Mouse (Mus musculus): ENCODE data around the gene Gm5678. TPM values are rescaled to one million over a fixed set of nuclear protein-coding genes. Genes with fewer than 3 reads are reported as not detected.

Gm5678 gene
- 0.30 TPM in 1 of 2 replicates, not detected in the other for polyA plus RNA-seq (2014; fragmentation: Nextera tagmentation; extraction: Ambion mirVana)

DNA sequence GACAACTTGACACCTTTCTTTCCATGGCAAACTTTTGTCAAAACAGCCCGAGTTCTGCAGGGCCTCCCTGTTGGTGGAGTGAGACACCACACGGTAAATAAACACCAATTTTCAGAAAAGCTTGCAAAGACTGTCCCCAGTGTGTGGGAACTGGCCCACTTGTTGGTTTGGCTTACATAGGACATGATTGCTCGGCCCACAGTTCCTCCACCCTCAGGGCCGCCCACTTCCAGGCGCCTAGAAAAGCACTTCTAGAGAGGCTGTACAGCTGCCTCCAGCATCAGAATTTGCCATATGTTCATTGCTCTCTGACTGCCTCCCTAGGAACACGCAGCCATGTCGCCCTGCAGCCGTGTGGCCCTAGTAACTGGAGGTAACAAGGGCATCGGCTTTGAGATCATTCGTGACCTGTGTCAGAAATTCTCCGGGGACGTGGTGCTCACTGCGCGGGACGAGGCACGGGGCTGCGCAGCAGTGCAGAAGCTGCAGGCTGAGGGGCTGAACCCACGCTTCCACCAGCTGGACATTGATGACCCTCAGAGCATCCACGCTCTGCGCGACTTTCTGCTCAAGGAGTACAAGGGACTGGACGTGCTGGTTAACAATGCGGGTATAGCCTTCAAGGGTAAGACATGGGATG lies at the start of gene Gm5678:
Gene Gm5678 (plus strand): TSS at position 337 of the 640 bp plus-strand sequence.
- no peak for ATAC-seq (ENCODE audit: low read depth)

DNA sequence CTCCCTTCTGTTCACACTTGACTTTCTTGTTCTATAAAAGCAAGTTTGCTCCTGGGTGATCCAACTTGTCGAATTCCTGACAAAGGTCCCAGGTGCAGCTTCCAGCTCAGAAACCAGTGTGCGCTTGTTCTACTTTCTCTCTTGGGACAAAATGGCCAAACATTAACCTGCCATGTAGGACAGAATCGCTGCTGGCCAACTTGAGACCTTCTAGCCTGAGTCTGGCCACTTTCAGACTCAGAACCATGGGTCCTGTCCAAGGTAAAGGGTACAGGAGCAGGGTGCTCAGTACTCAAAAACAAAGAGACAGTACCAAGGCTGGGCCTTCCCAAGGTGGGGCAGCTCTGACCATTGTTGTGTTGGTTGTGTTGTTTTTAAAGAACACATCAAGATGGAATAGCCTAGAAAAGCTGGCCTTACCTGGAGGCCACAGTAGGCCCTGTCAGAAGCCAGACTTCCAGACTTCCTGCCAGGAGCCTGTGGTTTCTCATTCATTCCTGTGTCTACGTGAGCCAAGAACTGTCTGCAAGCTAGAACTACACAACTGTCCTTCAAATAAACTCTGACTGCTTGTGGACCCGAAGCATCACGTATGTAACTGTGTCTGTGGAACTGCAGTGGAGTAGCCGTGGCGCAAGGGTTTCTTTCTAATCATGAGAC lies 49.4 kb upstream of the Gm5678 start:
- no peaks in the 10 kb centered on the region for H3K9me3 ChIP-seq (ENCODE audit: control insufficient read depth, low read length)
- H3K36me3 ChIP-seq (ENCODE audit: control insufficient read depth, insufficient read depth, low read length): no peaks in the 10 kb centered on the region
- no peak overlapping the region for H3K4me2 ChIP-seq (ENCODE audit: low read depth, low read length)
- no peaks in the 10 kb centered on the region for H3K27me3 ChIP-seq (ENCODE audit: control insufficient read depth, insufficient read depth, low read length)
- no peak overlapping the region for H3K9ac ChIP-seq (replicated peaks; ENCODE audit: low read depth, low read length)
- no peak overlapping the region for H3K27ac ChIP-seq (ENCODE audit: low read depth, low read length)
- WGBS: 91% methylated on average over 8 of the region's 8 CpGs
- H3K4me3 ChIP-seq (ENCODE audit: low read depth, low read length): no peak overlapping the region
- no peak for ATAC-seq (ENCODE audit: low read depth)
- H3K4me1 ChIP-seq (ENCODE audit: control insufficient read depth, insufficient read depth, low read length): no peaks in the 10 kb centered on the region

More for the DNA sequence above, at the start of gene Gm5678:
- no peaks in the 10 kb centered on the region for H3K9me3 ChIP-seq (ENCODE audit: control insufficient read depth, low read length)
- H3K27ac ChIP-seq (ENCODE audit: low read depth, low read length): no peak within 1 kb of the TSS
- no peaks in the 10 kb centered on the region for H3K4me1 ChIP-seq (ENCODE audit: control insufficient read depth, insufficient read depth, low read length)
- H3K36me3 ChIP-seq (ENCODE audit: control insufficient read depth, insufficient read depth, low read length): no peaks in the 10 kb centered on the region
- no peaks in the 10 kb centered on the region for H3K27me3 ChIP-seq (ENCODE audit: control insufficient read depth, insufficient read depth, low read length)
- WGBS: 83% methylated on average over 23 of the region's 23 CpGs
- no peak within 1 kb of the TSS for H3K4me2 ChIP-seq (ENCODE audit: low read depth, low read length)
- no peak within 1 kb of the TSS for H3K4me3 ChIP-seq (ENCODE audit: low read depth, low read length)
- no peak within 1 kb of the TSS for H3K9ac ChIP-seq (replicated peaks; ENCODE audit: low read depth, low read length)

DNA sequence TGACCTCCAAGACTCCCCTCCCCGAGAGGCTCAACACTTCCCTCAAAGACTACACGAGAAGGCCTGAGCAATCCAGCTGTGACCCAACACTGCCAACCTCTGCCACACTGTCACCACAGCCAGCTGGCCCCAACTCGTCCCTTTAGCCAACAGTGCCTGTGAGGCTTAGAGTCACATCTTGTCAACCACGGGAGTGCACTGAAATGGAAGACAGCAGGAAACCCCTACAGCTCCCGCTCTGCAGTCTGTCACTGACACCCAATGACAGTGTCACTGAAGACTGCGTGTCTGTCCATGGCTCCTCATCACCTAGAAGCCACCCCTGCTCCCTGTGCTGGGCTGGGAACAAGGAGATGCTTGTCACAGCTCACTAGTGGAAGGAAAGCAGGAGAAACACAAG lies 46.8 kb upstream of the Gm5678 start:
- Histone ChIP-seq H3K4me3 (ENCODE audit: low read depth, low read length) (no peak overlapping the region), H3K27me3 (ENCODE audit: control insufficient read depth, insufficient read depth, low read length) (no peaks in the 10 kb centered on the region), H3K9ac (replicated peaks; ENCODE audit: low read depth, low read length) (no peak overlapping the region), H3K4me2 (ENCODE audit: low read depth, low read length) (no peak overlapping the region), H3K4me1 (ENCODE audit: control insufficient read depth, insufficient read depth, low read length) (no peaks in the 10 kb centered on the region), H3K27ac (ENCODE audit: low read depth, low read length) (no peak overlapping the region), H3K9me3 (ENCODE audit: control insufficient read depth, low read length) (no peaks in the 10 kb centered on the region), H3K36me3 (ENCODE audit: control insufficient read depth, insufficient read depth, low read length) (peaks cover 16% of the 10 kb centered on the region)
- no peak for ATAC-seq (ENCODE audit: low read depth)
- 79% methylated on average over 6 of the region's 6 CpGs for WGBS

DNA sequence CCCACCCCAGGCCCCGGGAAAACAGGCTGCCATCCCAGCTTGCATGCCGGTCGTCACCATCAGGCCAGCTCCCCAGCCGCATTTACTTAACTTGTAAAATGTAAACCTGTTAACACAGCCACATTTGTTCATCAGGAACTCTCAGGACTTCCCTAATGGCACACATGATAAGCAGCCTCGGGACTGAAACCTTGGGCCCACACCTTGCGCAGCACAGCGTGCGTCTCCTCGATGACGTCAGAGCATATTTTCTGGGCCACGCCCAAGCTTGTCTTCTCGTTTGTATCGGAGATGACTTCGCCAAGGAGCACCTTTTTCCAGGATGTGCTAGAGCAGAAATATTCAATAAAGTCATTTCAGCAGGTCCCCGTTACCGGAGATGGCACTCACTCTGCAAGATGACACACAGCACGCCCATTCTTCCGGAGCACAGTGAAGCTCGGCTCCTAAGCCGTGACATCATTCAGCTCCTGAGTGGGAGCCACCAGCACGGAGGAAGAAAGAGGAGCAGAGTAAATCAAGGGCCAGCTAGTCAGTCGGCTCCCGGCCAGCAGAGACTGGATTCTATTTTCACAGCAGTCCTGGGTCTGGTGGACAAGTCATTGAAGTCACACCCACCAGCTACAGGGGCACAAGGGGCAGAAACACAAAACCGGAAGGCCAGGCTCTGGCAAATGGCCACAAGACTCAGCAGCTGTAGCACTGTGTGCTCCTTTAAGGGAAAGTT lies 42.8 kb upstream of the Gm5678 start:
- H3K9ac ChIP-seq (replicated peaks; ENCODE audit: low read depth, low read length): no peak overlapping the region
- 91% methylated on average over 24 of the region's 24 CpGs for WGBS
- H3K4me2 ChIP-seq (ENCODE audit: low read depth, low read length): no peak overlapping the region
- H3K9me3 ChIP-seq (ENCODE audit: control insufficient read depth, low read length): no peaks in the 10 kb centered on the region
- no peaks in the 10 kb centered on the region for H3K4me1 ChIP-seq (ENCODE audit: control insufficient read depth, insufficient read depth, low read length)
- no peaks in the 10 kb centered on the region for H3K27me3 ChIP-seq (ENCODE audit: control insufficient read depth, insufficient read depth, low read length)
- no peak for ATAC-seq (ENCODE audit: low read depth)
- no peak overlapping the region for H3K27ac ChIP-seq (ENCODE audit: low read depth, low read length)
- H3K36me3 ChIP-seq (ENCODE audit: control insufficient read depth, insufficient read depth, low read length): peaks cover 19% of the 10 kb centered on the region
- H3K4me3 ChIP-seq (ENCODE audit: low read depth, low read length): no peak overlapping the region

DNA sequence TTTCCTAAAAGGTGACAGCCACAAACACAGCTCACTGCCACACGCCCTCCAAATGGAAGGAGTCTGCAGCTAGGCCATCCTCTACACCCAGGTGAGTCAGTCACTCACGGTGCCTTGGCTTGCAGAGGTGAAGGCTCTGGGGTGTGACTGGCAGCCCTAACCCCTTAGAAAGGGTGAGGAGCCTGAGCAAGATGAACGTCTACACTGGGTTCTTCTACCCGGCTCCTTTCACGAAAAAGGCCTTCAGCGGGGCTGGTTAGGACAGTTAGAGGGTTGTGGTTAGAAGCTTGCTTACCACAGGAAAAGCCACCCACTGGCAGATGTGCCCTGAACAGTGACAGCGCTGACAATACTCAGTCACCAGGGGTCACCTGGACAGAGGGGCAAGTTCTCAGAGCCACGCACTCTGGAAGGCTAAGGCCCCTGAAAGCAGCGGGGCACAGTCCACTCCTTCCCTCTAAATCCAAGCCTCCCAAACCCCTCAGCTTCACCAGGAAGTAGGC lies 42.1 kb upstream of the Gm5678 start:
- no peak overlapping the region for H3K27ac ChIP-seq (ENCODE audit: low read depth, low read length)
- WGBS: 94% methylated on average over 9 of the region's 9 CpGs
- no peaks in the 10 kb centered on the region for H3K9me3 ChIP-seq (ENCODE audit: control insufficient read depth, low read length)
- no peaks in the 10 kb centered on the region for H3K4me1 ChIP-seq (ENCODE audit: control insufficient read depth, insufficient read depth, low read length)
- no peak overlapping the region for H3K4me3 ChIP-seq (ENCODE audit: low read depth, low read length)
- ATAC-seq (ENCODE audit: low read depth): no peak
- H3K36me3 ChIP-seq (ENCODE audit: control insufficient read depth, insufficient read depth, low read length): peaks cover 20% of the 10 kb centered on the region
- no peak overlapping the region for H3K9ac ChIP-seq (replicated peaks; ENCODE audit: low read depth, low read length)
- H3K27me3 ChIP-seq (ENCODE audit: control insufficient read depth, insufficient read depth, low read length): no peaks in the 10 kb centered on the region
- H3K4me2 ChIP-seq (ENCODE audit: low read depth, low read length): no peak overlapping the region

DNA sequence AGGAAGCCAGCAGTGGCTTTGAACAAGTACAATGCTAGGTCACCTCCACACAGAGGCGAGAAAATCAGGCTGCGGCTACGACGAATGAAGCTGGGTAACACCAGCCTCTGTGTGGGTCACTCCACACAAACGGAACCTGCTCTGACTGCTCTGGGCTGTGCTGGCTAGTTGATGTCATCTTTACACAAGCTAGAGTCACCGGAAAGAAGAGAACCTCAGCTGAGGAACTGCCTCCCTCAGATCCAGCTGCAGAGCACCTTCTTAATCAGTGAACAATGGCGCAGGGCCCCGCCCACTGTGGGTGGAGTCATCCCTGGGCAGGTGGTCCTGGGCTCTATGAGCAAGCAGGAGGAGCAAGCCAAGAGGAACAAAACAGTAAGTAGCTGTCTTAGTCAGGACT lies 41.5 kb upstream of the Gm5678 start:
- Histone ChIP-seq H3K36me3 (ENCODE audit: control insufficient read depth, insufficient read depth, low read length) (peaks cover 22% of the 10 kb centered on the region), H3K9ac (replicated peaks; ENCODE audit: low read depth, low read length) (no peak overlapping the region), H3K27ac (ENCODE audit: low read depth, low read length) (no peak overlapping the region), H3K4me2 (ENCODE audit: low read depth, low read length) (no peak overlapping the region), H3K27me3 (ENCODE audit: control insufficient read depth, insufficient read depth, low read length) (no peaks in the 10 kb centered on the region), H3K4me1 (ENCODE audit: control insufficient read depth, insufficient read depth, low read length) (no peaks in the 10 kb centered on the region), H3K4me3 (ENCODE audit: low read depth, low read length) (no peak overlapping the region), H3K9me3 (ENCODE audit: control insufficient read depth, low read length) (no peaks in the 10 kb centered on the region)
- 66% methylated on average over 8 of the region's 8 CpGs for WGBS
- ATAC-seq (ENCODE audit: low read depth): no peak

DNA sequence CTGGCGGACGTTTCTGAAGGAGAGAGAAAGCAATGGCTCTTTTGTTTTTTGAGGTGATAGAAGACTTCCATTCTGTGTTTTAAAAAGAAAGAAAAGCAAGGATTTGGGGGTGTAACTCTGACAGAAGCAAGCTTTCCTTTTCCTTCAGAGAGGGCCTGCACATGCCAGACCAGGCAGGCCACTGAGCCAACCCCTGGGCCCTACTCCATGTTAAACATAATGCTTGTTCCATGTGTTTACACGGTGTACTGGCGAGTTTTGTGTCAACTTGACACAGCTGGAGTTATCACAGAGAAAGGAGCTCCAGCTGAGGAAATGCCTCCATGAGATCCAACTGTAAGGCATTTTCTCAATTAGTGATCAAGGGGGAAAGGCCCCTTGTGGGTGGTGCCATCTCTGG lies 39.6 kb upstream of the Gm5678 start:
- Histone ChIP-seq H3K4me1 (ENCODE audit: control insufficient read depth, insufficient read depth, low read length) (no peaks in the 10 kb centered on the region), H3K4me3 (ENCODE audit: low read depth, low read length) (no peak overlapping the region), H3K36me3 (ENCODE audit: control insufficient read depth, insufficient read depth, low read length) (peaks cover 22% of the 10 kb centered on the region), H3K4me2 (ENCODE audit: low read depth, low read length) (no peak overlapping the region), H3K9ac (replicated peaks; ENCODE audit: low read depth, low read length) (no peak overlapping the region), H3K9me3 (ENCODE audit: control insufficient read depth, low read length) (no peaks in the 10 kb centered on the region), H3K27me3 (ENCODE audit: control insufficient read depth, insufficient read depth, low read length) (no peaks in the 10 kb centered on the region), H3K27ac (ENCODE audit: low read depth, low read length) (no peak overlapping the region)
- no peak for ATAC-seq (ENCODE audit: low read depth)
- WGBS: 62% methylated on average over 4 of the region's 4 CpGs

DNA sequence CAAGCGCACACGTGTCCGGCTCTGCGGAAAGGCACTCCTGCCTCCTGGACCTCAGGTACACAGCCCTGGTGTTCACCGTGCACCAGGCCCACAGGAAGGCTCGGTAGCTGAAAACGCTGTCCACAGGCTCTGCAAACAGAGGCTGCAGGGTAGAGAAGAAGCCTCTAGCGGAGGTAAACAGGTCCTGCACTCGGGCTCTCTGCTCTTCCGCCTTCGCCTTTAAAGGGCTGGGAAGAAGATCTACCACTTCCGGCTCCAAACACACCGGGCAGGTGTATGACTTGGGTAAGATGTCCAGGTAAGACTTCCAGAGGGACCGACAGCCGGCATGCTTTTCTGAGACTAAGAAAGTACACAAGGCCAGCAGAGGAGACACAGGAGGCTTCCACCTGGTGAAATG lies 37.0 kb upstream of the Gm5678 start:
- H3K4me2 ChIP-seq (ENCODE audit: low read depth, low read length): no peak overlapping the region
- peaks cover 14% of the 10 kb centered on the region; the same call in 1 of the 2 replicates for H3K36me3 ChIP-seq (ENCODE audit: control insufficient read depth, insufficient read depth, low read length)
- no peak overlapping the region for H3K9ac ChIP-seq (replicated peaks; ENCODE audit: low read depth, low read length)
- no peak for ATAC-seq (ENCODE audit: low read depth)
- no peak overlapping the region for H3K27ac ChIP-seq (ENCODE audit: low read depth, low read length)
- H3K4me3 ChIP-seq (ENCODE audit: low read depth, low read length): no peak overlapping the region
- no peaks in the 10 kb centered on the region for H3K27me3 ChIP-seq (ENCODE audit: control insufficient read depth, insufficient read depth, low read length)
- H3K9me3 ChIP-seq (ENCODE audit: control insufficient read depth, low read length): no peaks in the 10 kb centered on the region
- 96% methylated on average over 15 of the region's 15 CpGs for WGBS
- H3K4me1 ChIP-seq (ENCODE audit: control insufficient read depth, insufficient read depth, low read length): no peaks in the 10 kb centered on the region

Data from neural tube, embryonic 14.5 days (tissue).